ENCODE assay signal across 16 mouse cellular contexts in the genomic region with DNA sequence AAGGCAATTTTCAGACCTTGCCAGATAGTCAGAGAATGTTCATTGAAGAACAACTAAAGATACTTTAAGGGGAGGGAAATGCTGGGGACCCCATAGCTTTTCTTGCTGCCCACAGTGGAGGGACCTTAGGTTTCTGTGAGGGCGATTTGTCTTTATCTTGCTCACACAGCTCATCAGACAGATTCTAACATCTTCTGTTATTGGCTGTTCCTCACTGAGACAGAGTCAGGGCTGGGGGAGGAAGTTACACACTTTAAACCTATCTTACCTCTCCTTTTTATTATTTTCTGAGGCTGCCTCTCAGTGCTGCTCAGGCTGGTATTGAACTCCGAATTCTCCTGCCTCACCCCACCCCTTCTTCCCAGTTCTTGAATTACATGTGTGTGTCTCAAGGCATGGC.
"Had no signal": no experiment of that assay in that cellular context is flagged by ENCODE, and none has a peak within 500 bp of the region (broad histone marks: within the 10 kb centered on the region; RNA-seq: fewer than 3 reads in every experiment).

No protein-coding gene starts in this region.

- H3K27me3 ChIP-seq: neural tube, embryonic 12.5 days; stomach, embryonic 15.5 days had no signal

- DNase-seq: retina, postnatal 1 day; right cerebral cortex, adult 18-20 months; right cerebral cortex, postnatal 14 days; right cerebral cortex, postnatal 25 days; right cerebral cortex, postnatal 4 days; spleen, adult 18-20 months; thymus, adult 18-20 months; thymus, adult 2 months; thymus, postnatal 14 days; thymus, postnatal 25 days; thymus, postnatal 36 days had no signal

- H3K9ac ChIP-seq: neural tube, embryonic 12.5 days; neural tube, embryonic 13.5 days; neural tube, embryonic 15.5 days; stomach, embryonic 15.5 days had no signal

- H3K27ac ChIP-seq: neural tube, embryonic 12.5 days; neural tube, embryonic 13.5 days; neural tube, embryonic 15.5 days; stomach, embryonic 15.5 days; stomach, postnatal 0 days had no signal

- H3K9me3 ChIP-seq: neural tube, embryonic 12.5 days; neural tube, embryonic 13.5 days; neural tube, embryonic 15.5 days; stomach, embryonic 15.5 days had no signal

- H3K4me1 ChIP-seq: neural tube, embryonic 13.5 days; neural tube, embryonic 15.5 days; stomach, embryonic 15.5 days had no signal

- H3K36me3 ChIP-seq: neural tube, embryonic 12.5 days; neural tube, embryonic 13.5 days; neural tube, embryonic 15.5 days; stomach, embryonic 15.5 days had no signal

- H3K4me3 ChIP-seq: neural tube, embryonic 12.5 days; neural tube, embryonic 13.5 days; neural tube, embryonic 15.5 days; stomach, embryonic 15.5 days had no signal
